Comparison of ENCODE assay signal across 12 mouse cellular contexts in genomic region chrX:99186497-99187435, GRCm38 (mm10). TPM values are rescaled to one million over a fixed set of nuclear protein-coding genes. Genes with fewer than 3 reads are reported as not detected.
DNase-seq lines count a peak whose midpoint lies in the region; ATAC-seq and TF ChIP-seq lines count a peak whose summit lies in the region.
"Had no signal": no experiment of that assay in that cellular context is flagged by ENCODE, and none has a peak within 500 bp of the region (broad histone marks: within the 10 kb centered on the region; RNA-seq: fewer than 3 reads in every experiment).

No protein-coding gene starts in this region.

- H3K27me3 ChIP-seq in kidney, adult 2 months (replicated peaks; ENCODE audit: control insufficient read depth, insufficient read depth, low read length): no peaks in the 10 kb centered on the region
- peaks cover 27% of the 10 kb centered on the region for H3K27me3 ChIP-seq in kidney, embryonic 16.5 days (ENCODE audit: insufficient read depth, low read length)
- H3K27me3 ChIP-seq in forebrain, embryonic 16.5 days (replicated peaks; ENCODE audit: control insufficient read depth, insufficient read depth, low read length): no peaks in the 10 kb centered on the region; the same call in 1 of the 2 replicates
- peaks cover 57% of the 10 kb centered on the region for H3K27me3 ChIP-seq in midbrain, embryonic 13.5 days
- H3K27me3 ChIP-seq in liver, embryonic 11.5 days (replicated peaks; ENCODE audit: control insufficient read depth, insufficient read depth, low read length): peaks cover 58% of the 10 kb centered on the region

- no peak overlapping the region for H3K27ac ChIP-seq in kidney, adult 2 months (ENCODE audit: insufficient read depth, low read depth, low read length)
- no peak overlapping the region for H3K27ac ChIP-seq in kidney, embryonic 16.5 days (ENCODE audit: low read length)
- H3K27ac ChIP-seq in forebrain, embryonic 16.5 days (ENCODE audit: low read length): peak overlapping the region; percentile 60
- no peak overlapping the region for H3K27ac ChIP-seq in midbrain, embryonic 13.5 days
- H3K27ac ChIP-seq in liver, embryonic 11.5 days (ENCODE audit: low read depth, low read length): no peak overlapping the region
- H3K27ac ChIP-seq: intestine, embryonic 15.5 days had no signal

- H3K9ac ChIP-seq in kidney, embryonic 16.5 days (replicated peaks; ENCODE audit: low read length): no peak overlapping the region
- H3K9ac ChIP-seq in forebrain, embryonic 16.5 days (replicated peaks; ENCODE audit: low read depth, low read length): no peak overlapping the region
- no peak overlapping the region for H3K9ac ChIP-seq in midbrain, embryonic 13.5 days (replicated peaks)
- H3K9ac ChIP-seq in liver, embryonic 11.5 days (ENCODE audit: low read depth, low read length): no peak overlapping the region
- H3K9ac ChIP-seq: intestine, embryonic 15.5 days had no signal

- H3K4me3 ChIP-seq in kidney, adult 2 months (ENCODE audit: insufficient read depth, low read depth, low read length): no peak overlapping the region
- no peak overlapping the region for H3K4me3 ChIP-seq in kidney, embryonic 16.5 days (ENCODE audit: low read length)
- H3K4me3 ChIP-seq in forebrain, embryonic 16.5 days (replicated peaks; ENCODE audit: low read length): no peak overlapping the region
- no peak overlapping the region for H3K4me3 ChIP-seq in midbrain, embryonic 13.5 days (replicated peaks)
- no peak overlapping the region for H3K4me3 ChIP-seq in liver, embryonic 11.5 days (ENCODE audit: low read depth, low read length)
- H3K4me3 ChIP-seq: intestine, embryonic 15.5 days; megakaryocyte, embryonic 14.5 days had no signal

- no peak for ATAC-seq in kidney, embryonic 16.5 days (ENCODE audit: low FRiP score, low TSS enrichment)
- peak; percentile 80 for ATAC-seq in forebrain, embryonic 16.5 days
- ATAC-seq in midbrain, embryonic 13.5 days: peak; percentile 67
- ATAC-seq in liver, embryonic 11.5 days (replicated peaks; ENCODE audit: low FRiP score): no peak
- ATAC-seq: intestine, embryonic 15.5 days had no signal

- no peaks in the 10 kb centered on the region for H3K36me3 ChIP-seq in kidney, adult 2 months (ENCODE audit: control insufficient read depth, insufficient read depth, low read length)
- H3K36me3 ChIP-seq in kidney, embryonic 16.5 days (ENCODE audit: insufficient read depth, low read length): no peaks in the 10 kb centered on the region
- H3K36me3 ChIP-seq in forebrain, embryonic 16.5 days (ENCODE audit: control insufficient read depth, insufficient read depth): no peaks in the 10 kb centered on the region
- no peaks in the 10 kb centered on the region for H3K36me3 ChIP-seq in midbrain, embryonic 13.5 days
- H3K36me3 ChIP-seq in liver, embryonic 11.5 days (ENCODE audit: control insufficient read depth, insufficient read depth, low read length): no peaks in the 10 kb centered on the region
- H3K36me3 ChIP-seq: intestine, embryonic 15.5 days had no signal

- no peak for TF ChIP-seq POLR2A in kidney, adult 2 months (IDR thresholded peaks at IDR 0.05; ENCODE audit: low read depth, low read length)

- no peaks in the 10 kb centered on the region for H3K4me1 ChIP-seq in kidney, adult 2 months (ENCODE audit: control insufficient read depth, insufficient read depth, low read length)
- H3K4me1 ChIP-seq in kidney, embryonic 16.5 days (ENCODE audit: insufficient read depth, low read length): peaks cover 10% of the 10 kb centered on the region; the same call in 1 of the 2 replicates
- peaks cover 4% of the 10 kb centered on the region for H3K4me1 ChIP-seq in forebrain, embryonic 16.5 days (replicated peaks; ENCODE audit: control insufficient read depth, insufficient read depth, low read length)
- 0 out of 2 replicates have a peak, but pooled peaks cover 4% of the 10 kb centered on the region for H3K4me1 ChIP-seq in midbrain, embryonic 13.5 days (replicated peaks)
- H3K4me1 ChIP-seq in liver, embryonic 11.5 days (replicated peaks; ENCODE audit: control insufficient read depth, insufficient read depth, low read length): no peaks in the 10 kb centered on the region
- H3K4me1 ChIP-seq: intestine, embryonic 15.5 days had no signal

- H3K9me3 ChIP-seq in kidney, embryonic 16.5 days (ENCODE audit: low read length): no peaks in the 10 kb centered on the region
- H3K9me3 ChIP-seq in forebrain, embryonic 16.5 days (ENCODE audit: control insufficient read depth, low read length): no peaks in the 10 kb centered on the region
- no peaks in the 10 kb centered on the region for H3K9me3 ChIP-seq in midbrain, embryonic 13.5 days
- H3K9me3 ChIP-seq in liver, embryonic 11.5 days (ENCODE audit: control insufficient read depth, low read length): no peaks in the 10 kb centered on the region
- H3K9me3 ChIP-seq: intestine, embryonic 15.5 days; megakaryocyte, embryonic 14.5 days had no signal

- peak; percentile 14 for DNase-seq in kidney, adult 2 months
- DNase-seq in adrenal gland, postnatal 14 days: peak; percentile 77
- DNase-seq in lung, postnatal 4 days: no peak
- no peak for DNase-seq in spleen, adult 12 weeks (ENCODE audit: low spot score)
- DNase-seq in liver, embryonic 11.5 days (ENCODE audit: low spot score): no peak
- DNase-seq: cerebellum, adult 8-10 months; gastrocnemius, postnatal 10 days had no signal

- no peak overlapping the region for H3K4me2 ChIP-seq in kidney, embryonic 16.5 days (replicated peaks; ENCODE audit: low read depth, low read length)
- no peak overlapping the region for H3K4me2 ChIP-seq in forebrain, embryonic 16.5 days (ENCODE audit: low read length)
- no peak overlapping the region for H3K4me2 ChIP-seq in midbrain, embryonic 13.5 days (replicated peaks)
- no peak overlapping the region for H3K4me2 ChIP-seq in liver, embryonic 11.5 days
- H3K4me2 ChIP-seq: intestine, embryonic 15.5 days had no signal

- 56% methylated on average over 9 of the region's 10 CpGs for WGBS in kidney, adult 2 months
- 45% methylated on average over 10 of the region's 10 CpGs for WGBS in kidney, embryonic 16.5 days
- 19% methylated on average over 10 of the region's 10 CpGs for WGBS in forebrain, embryonic 16.5 days
- 30% methylated on average over 10 of the region's 10 CpGs for WGBS in midbrain, embryonic 13.5 days
- WGBS in liver, embryonic 11.5 days: 60% methylated on average over 10 of the region's 10 CpGs

- TF ChIP-seq CTCF in kidney, adult 2 months (conservative IDR thresholded peaks at IDR 0.05; ENCODE audit: insufficient read depth, insufficient read length, low read depth, low read length): no peak

RNA-seq across cellular contexts. Expression of gene Efnb1, which starts 50.8 kb away (rescaled TPM):
- 27.6 and 30.4 TPM in 2 replicates for polyA plus RNA-seq in kidney, adult 2 months (2012; rRNA removed)
- 57.0 and 59.1 TPM in 2 replicates for polyA plus RNA-seq in kidney, embryonic 16.5 days (2015; fragmentation: Nextera tagmentation; extraction: Ambion mirVana)
- 45.8 and 48.9 TPM in 2 replicates for total RNA-seq in adrenal gland, postnatal 14 days (2021)
- polyA plus RNA-seq in forebrain, embryonic 16.5 days (2015; fragmentation: Nextera tagmentation; extraction: Ambion mirVana): 50.1 and 57.6 TPM in 2 replicates
- polyA plus RNA-seq in midbrain, embryonic 13.5 days (2015; fragmentation: Nextera tagmentation; extraction: Ambion mirVana): 24.1 and 36.5 TPM in 2 replicates
- 15.9 and 17.9 TPM in 2 replicates for polyA plus RNA-seq in liver, embryonic 11.5 days (2014; fragmentation: Nextera tagmentation; extraction: Ambion mirVana)

Comparison
In these comparisons a context has a peak if more than half of its experiments do, and no peak if none do; other contexts are left out.
1. DNase-seq: peak in kidney, adult 2 months (single experiment) and adrenal gland, postnatal 14 days (single experiment); none in lung, postnatal 4 days (0 of 2), spleen, adult 12 weeks (single experiment) and liver, embryonic 11.5 days (single experiment).
2. ATAC-seq: peak in forebrain, embryonic 16.5 days (single experiment) and midbrain, embryonic 13.5 days (single experiment); none in kidney, embryonic 16.5 days (single experiment) and liver, embryonic 11.5 days (single experiment).